Mouse (Mus musculus) cerebellum, postnatal 4 days (tissue): ENCODE results near the gene BC051665.

Source experiments
- DNase-seq, 2 experiments: peaks; one replicate each; pipeline ENCODE4 v3.0.0; 2022; ENCODE audit warnings: low spot score in 2 of 2, mixed read lengths in 1 of 2

The BC051665 gene

GRCm38 (mm10) chr13:60786264-60786663, at the start of gene BC051665:
BC051665 (minus strand) TSS chr13:60786364.
- no peak for DNase-seq

DNA sequence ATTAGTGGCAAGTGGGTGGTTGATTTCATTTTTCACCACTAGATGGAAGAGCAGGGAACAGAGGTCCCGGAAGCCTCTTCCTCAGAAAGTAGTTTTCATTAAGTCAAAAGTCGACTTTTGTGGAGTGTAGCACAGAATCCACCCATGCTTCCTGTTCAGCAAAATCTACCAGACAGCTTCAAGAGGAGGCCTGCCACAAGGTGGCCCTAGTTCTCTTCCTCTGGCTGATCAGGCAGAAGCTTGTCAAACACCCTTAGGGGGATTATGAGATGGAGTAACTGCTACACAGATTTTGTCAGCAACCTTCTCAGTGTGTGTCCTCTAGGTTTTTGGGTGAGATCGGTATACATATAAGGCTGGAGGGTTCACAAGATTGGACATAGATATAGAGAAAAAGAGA, 39.9 kb upstream of the BC051665 start:
- no peak for DNase-seq

GRCm38 (mm10) chr13:60820486-60821175, 34.5 kb upstream of the BC051665 start:
- DNase-seq: no peak

- DNase-seq: peak; percentile 13 to 32
These were observed 33.3 kb upstream of the BC051665 start for GRCm38 (mm10) chr13:60819469-60819868.

- DNase-seq: no peak
These were observed 27.6 kb upstream of the BC051665 start for GRCm38 (mm10) chr13:60813722-60814121.

DNA sequence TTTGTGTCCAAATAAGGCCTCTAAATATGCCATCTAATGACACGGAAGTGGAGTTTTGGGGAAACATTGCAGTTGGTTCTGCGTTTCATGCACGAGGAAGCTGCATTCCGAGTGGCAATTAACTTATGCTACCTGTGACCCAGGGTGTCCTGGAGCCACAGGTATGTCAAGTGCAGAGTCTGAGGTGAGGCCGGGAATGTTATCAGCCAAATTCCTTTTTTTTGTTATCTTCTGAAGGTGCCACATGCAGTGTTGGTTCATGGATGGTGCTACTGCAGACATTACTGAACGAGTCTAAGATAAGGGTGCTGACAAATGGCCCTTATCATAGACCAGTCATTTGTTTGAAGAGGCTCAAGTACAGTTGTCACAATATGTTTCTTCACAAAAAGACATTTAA, 26.6 kb upstream of the BC051665 start:
- DNase-seq: no peak

DNA sequence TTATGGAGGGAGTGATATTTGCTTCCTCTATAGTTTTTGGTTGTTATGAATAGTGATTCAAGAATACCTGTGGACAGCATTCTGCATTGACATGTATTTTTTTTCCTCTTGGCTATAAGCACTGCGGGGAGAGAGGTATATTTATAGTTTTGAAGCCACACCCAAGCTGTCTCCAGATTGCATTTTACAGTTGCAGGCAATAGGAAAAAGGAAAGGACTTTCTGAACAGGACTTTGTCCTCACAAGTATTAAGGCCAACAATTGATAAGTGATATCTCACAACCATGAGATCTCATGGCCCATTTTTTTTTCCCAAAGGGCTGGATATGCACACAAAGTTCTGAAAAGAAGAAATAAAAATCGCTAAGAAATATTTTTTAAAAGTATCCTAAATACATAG, 23.5 kb upstream of the BC051665 start:
- no peak for DNase-seq

DNA sequence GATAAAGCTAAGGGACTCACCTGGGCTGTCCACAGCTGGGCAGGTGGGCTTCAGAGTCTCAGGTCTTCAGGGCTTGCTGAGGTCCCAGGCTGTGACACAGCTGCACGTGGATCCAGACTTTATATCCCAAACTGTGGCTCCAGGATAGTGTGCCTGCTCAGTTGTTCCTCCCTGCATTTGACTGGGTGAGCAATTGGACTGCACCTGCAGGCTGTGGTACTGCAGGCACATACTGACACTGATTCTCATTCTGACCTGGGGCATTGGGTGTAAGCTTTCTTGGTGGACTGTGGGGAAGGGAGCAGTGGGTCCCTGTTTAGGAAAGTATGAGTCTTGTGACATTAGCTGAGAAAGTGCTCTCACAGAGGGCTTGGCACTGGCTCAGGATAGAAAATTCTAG, 16.6 kb upstream of the BC051665 start, which contains the start of gene Ctsll3:
Gene Ctsll3 (minus strand): TSS at position 101 of the 400 bp plus-strand sequence.
- no peak for DNase-seq

DNA sequence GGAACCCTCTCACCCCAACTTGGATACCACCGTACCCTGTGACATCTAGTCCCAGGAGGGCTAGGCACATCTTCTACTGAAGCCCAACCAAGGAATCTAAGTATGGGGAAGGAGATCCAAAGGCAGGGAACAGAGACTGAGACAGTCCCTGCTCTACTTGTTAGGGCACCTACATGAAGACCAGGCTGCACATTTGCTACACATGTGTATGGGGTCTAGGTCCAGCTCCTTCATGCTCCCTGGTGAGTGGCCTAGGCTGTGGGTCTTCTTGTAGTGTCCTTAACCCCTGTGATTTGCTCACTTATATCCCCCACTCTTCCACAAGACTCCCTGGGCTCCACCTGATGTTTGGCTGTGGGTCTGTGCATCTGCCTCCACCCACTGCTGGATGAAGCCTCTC, 3.3 kb upstream of the BC051665 start:
- DNase-seq: no peak

DNA sequence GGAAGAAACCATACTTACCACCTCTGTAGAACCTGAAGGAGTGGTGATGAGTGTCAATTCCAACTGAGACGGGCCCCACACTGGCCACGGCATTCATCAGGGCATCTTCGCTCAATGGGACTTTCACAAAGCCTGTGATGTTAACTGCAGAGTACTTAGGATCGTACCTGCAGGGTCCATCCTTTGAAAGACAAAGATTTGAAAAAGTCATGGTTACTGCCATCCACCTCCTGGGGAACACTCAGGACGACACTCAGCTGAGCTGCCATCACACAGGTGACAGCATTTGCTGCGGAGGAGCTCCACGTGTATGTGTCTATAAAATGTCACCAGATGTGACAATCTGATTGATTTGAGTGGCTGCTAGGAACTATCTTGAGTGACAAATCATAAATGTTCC, 2.9 kb downstream of the BC051665 start:
- DNase-seq: no peak

DNA sequence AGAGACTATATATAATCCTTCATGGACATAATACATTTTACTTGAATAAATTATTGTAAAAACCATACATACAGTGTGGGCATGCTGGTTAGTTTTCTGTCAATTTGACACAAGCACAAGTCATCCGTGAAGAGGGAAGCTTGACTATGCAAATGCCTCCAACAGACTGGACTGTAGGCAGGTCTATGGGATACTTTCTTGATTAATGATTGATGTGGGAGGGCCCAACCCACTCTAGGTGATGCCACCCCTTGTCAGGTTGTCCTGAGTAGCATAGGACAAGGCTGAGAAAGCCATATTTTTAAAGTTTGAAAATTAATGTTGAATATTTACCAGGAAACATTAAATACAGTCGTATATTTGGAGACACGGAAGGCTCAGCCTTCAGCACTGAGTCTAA, 5.6 kb downstream of the BC051665 start:
- DNase-seq: no peak

DNA sequence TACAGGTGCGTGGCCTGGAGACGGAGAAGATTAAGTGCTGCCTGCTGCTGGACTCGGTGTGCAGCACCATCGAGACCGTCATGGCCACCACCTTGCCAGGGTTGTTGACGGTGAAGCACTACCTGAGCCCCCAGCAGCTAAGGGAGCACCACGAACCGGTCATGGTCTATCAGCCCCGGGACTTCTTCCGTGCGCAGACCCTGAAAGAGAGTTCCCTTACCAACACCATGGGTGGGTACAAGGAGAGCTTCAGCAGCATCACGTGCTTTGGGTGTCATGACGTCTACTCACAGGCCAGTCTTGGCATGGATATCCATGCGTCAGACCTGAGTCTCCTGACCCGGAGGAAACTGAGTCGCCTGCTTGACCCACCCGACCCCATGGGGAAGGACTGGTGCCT, 25.0 kb downstream of the BC051665 start:
- no peak for DNase-seq

GRCm38 (mm10) chr13:60760392-60760791, 25.8 kb downstream of the BC051665 start:
- DNase-seq: no peak

- DNase-seq: peak in 1 of 2 experiments; percentile 51
These were observed 27.0 kb downstream of the BC051665 start for GRCm38 (mm10) chr13:60759136-60759535.

DNA sequence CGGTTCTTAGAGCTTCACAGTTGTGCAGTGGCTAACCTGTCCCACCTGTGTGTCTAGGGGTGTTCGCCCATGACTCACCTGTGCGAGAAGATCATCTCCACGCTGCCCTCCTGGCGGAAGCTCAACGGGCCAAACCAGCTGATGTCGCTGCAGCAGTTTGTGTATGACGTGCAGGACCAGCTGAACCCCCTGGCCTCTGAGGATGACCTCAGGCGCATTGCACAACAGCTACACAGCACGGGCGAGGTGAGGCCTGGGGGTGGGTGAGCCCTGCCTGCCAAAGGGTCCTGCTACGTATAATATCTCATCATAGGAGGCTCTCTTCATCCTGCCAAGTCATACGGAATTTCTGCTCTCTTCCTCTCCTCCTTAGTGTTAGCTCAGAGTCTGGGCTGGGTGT, 28.9 kb downstream of the BC051665 start:
- no peak for DNase-seq

DNA sequence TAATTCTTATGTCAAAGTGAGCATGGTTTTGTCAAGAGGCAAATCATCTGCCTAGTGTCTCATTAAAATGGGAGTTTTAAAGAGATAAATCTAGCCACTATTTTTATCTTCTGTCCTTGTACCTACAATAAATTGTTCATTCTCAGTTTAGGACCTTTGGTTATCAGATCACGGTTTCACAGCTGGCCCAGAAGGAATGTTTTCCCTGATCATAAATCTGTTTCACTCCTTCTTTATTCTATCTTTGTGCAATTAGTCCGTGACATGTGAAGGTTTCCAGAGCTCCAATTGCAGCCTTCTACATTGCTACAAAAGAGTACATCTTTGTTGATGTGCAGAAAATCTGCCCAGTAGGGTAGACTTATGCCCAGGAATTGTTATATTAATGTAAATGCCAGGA, 30.9 kb downstream of the BC051665 start:
- DNase-seq: no peak

DNA sequence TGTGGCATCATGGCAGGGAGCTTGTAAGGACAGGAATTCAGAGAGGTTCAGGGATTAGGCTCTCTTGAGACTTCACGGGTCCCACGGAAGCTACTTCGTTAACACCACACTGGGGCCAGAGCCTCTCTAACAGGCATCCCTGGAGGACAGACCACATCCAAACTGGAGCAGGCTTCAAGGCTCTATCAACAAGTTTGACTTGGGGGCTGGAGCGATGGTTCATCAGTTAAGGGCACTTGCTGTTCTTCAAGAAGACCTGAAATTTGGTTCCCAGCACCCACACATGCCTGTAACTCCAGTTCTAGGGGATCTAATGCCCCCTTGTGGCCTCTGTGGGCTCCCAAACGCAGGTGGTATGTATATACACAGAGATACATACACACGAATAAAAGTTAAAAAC, 32.9 kb downstream of the BC051665 start:
- no peak for DNase-seq

DNA sequence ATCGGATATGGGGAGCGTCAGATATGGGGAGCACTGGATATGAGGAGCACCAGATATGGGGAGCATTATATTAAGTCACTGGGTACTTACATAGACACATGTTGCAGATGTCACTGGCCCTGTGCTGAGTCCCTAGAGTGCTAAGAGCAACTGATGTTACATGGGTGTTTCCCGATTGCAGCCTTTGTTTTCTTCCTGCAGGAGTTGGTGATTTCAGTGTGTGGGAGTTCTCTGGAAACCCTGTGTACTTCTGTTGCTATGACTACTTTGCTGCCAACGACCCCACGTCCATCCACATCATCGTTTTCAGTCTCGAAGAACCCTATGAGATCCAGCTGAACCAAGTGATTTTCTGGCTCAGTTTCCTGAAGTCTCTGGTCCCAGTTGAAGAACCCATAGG, 35.2 kb downstream of the BC051665 start:
- DNase-seq: no peak

- DNase-seq: no peak
These were observed 37.6 kb downstream of the BC051665 start for GRCm38 (mm10) chr13:60748556-60748955.

DNA sequence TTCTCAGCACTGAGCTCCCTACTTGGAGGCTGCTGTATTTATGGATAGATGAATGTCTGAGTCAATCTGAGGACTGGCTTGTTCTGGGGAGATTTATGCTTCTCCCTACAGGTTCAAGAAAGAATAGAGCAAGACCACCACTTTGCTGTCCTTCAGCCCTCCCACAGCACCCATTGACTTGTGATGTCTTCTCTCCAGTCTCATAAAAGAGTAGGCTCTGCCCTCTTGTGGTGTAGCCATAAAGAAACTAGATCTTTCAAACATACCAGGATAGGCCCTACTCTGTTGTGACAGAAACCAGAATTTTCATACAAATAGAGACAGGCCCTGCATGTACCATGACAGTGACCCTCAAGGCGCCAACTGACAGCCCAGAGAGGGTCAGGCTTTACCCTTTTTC, 39.0 kb downstream of the BC051665 start:
- no peak for DNase-seq

DNA sequence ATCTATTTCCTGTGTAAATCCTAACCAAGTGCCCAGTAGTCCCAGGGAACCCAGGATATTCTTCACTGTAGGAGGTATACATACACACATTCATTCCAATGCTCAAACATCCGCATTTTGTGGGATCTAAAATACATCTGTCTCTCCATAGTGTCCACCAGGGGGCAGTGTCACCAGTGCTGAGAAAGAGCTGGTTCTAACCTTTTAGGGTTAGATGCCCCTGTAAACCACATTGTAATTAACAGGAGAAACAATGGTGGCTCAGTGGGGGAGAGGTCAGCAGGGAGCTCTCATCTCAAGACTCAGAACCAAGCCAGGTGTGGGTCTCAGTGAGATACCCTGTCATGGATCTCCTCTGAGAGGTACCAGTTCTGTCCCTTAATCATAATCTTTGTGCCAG, 39.9 kb downstream of the BC051665 start:
- DNase-seq: no peak

GRCm38 (mm10) chr13:60745358-60745757, 40.8 kb downstream of the BC051665 start:
- DNase-seq: no peak

- DNase-seq: no peak
These were observed 41.4 kb downstream of the BC051665 start for GRCm38 (mm10) chr13:60744736-60745135.

DNA sequence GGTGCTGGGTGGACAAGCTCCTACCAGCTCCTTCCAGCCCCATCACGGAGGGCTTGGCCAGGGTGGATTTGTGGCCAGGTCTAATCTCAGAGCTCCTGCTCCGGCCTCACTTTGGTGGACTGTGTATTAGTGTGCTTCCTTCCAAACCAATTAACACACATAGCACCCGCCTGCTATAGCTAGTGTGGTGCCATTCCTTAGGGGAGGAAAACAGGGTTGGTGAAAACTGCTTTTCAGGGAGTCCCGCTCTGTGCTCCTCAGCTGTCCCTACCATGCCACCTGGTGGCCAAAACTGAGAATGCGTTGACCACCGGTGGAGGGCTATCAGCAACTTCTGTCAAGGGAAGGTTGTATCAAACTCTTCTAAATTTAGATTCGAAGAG, 42.1 kb downstream of the BC051665 start:
- peak; percentile 93 to 95 for DNase-seq
